Mouse (Mus musculus): ENCODE results near the gene Aldh8a1.
A peak's percentile ranks its signal among the peaks of the same experiment; 100 is the strongest.

Aldh8a1 gene

DNA sequence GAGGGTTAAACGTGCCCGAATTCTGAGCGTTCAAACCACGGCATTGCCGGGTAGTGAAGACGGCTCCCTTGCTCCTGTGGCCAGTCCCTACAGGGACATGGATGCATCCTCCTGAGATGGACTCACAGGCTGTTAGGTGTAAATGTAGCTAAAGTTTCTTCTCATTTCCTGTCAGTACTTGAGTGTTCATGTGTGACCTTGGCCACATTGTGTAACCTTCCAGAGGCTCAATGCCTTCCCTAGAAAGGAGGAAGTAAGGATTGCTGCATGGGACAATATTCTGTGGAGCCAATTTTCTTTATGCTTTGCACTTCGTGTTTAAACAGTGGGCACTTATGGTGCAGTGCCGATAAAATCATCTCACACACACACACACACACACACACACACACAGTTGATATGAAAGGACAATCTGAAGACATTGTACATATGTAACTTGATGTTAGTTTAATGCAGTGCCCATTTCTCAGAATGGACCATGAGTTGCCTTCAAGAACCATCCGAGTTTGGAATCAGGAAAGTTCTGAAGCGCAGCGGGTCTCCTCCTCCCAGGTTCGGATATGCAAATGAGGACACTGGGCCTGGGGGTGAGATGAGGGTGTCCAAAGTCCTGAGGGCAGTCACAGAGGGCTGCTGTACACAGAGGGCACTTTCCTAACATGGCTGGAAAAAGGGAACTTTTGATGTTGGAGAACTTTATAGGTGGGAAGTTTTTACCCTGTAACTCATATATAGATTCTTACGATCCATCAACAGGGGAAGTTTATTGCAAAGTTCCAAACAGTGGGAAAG lies at the start of gene Aldh8a1:
Aldh8a1 (plus strand) TSS at position 610 of the 792 bp plus-strand sequence.
- no peak for DNase-seq (ENCODE audit: low spot score)

DNA sequence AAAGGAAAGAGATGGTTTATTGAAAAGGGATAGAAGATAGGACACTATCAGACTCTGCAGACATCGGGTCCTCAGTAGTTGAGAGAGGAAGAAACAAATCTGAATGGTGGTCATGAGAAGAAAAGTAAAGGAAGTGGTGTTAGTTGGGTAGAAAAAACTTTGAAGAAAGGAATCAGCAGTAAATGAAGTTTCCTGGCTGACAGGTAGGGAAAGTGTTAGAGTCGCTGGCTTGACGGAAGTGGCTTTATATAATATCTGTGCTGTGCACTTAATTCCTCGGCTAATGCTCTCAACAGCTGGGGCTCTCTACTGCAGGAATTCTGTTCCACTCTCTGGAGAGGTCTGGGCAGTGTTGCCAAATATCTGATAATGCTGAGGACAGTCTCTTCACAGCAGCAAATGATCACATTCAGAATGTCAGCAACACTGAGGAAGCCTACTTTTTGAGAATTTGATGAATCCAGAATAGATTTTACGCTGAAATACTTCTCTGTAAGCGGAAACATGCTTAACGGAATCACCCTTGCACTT lies 49.4 kb upstream of the Aldh8a1 start:
- DNase-seq (ENCODE audit: low spot score): no peak

DNA sequence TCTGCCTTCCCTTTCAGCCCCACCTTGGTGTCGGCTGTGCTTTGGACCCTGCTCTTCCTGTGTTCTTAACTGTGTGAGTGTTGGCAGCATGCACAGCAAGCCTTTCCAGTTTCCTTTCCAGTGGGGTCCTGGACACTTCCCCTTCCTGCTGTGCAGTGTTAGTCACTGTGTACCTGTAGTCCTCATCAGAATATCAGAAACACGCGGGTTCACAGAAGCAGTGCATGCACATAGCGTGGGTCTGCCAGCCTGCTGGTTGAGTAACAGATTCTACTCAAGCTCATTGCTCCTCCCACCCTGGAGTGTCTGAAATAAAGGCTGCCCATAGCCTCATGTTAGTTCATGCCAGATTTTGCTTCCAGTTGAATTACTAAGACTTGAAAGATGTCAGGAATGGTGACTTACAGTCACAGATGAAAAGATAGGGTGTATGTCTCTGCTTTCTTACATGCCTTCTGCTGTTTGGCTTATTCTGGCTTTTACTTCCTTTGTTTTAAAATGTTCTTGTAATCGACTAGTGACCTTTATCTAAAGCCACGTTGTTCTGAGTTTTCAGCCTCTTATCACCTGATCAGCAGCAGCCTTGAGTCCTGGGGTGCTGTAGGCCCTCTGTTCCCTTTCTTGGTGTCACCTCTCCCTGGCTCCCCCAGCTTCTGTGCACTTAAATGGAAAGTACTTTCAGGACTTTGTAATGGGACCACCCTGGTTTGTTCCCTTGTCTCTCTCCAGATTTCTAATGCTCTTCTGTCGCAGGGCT lies 42.6 kb upstream of the Aldh8a1 start:
- no peak for DNase-seq (ENCODE audit: low spot score)

DNA sequence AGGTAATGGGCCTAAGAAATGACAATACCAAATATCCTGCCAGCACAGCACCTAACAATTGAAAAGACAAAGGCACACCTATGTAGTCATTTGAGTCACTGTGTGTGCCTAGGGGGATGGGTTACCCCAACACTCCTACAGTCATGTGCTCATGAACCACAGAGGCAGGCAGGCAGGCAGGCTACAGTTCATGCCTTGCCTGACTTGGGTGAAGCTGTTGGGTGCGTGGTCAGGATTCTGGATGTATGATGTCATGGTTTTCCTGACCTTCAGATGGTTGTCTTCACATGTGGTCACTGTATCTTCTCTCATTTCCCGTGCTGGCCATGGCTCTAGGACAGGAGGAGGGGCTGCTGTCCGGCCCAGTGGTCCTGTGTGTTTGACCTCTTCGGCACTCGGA lies 41.6 kb upstream of the Aldh8a1 start:
- no peak for DNase-seq (ENCODE audit: low spot score)

DNA sequence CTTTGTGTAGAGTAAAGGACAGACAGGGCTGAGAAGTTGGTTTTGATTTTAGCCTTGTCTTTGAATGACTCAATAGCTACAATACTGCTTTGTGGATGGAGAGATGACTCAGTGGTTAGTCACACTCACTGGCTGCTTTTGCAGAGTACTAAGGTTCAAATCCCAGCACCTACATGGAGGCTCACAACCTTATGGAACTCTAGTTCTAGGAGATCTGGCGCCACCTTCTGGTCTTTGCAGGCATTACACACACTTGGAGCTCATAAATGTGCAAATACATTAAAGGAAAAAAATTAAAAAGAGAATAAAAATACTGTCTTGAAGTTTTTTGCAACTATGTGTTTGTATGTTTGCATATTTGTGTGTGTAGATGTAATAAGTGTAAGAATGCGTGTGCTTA lies 39.9 kb upstream of the Aldh8a1 start:
- DNase-seq (ENCODE audit: low spot score): no peak

DNA sequence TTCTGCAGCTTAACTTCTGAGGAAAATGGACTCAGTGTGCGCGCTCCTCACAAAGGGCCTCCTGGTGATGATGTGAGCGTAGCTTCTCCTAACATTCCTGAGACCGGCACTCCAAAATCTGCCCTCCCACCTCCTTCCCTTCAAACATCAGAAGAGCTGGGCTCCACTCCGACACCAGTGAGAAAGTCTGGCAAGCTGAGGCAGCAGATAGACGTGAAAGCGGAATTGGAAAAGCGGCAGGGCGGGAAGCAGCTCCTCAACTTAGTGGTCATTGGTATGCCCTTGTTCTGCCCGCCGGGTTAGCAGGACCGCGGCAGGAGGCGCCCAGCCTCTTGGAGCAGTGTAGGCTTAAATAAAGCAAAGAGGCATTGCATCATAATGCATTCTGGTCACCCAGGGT lies 35.4 kb upstream of the Aldh8a1 start:
- no peak for DNase-seq (ENCODE audit: low spot score)

DNA sequence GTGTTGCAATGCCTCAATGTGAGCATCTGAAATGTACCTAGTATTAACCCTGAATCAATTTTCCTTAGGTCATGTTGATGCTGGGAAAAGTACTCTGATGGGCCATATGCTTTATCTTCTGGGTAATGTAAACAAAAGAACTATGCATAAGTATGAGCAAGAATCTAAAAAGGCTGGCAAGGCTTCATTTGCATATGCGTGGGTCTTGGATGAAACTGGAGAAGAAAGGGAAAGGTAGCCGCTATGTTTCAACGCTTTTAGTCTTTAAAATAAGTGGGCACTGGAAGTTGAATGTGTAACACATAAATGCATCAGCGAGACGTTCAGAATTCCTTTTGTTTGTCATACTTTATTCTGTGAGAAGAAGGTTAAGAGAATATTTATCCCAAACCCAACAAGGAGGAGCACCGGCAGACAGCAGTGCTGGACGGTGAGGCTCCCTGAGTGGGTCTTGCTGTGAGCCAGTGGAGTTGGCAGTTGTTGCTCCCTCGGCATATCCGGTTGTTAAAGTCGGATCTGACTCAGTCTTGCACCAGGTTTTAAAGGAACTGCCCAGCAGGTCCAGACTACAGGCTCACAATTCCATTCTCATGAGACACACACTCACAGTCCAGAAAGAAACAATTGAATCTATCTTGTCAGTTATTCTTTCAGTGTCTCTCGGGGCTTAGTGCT lies 34.6 kb upstream of the Aldh8a1 start:
- DNase-seq (ENCODE audit: low spot score): no peak

DNA sequence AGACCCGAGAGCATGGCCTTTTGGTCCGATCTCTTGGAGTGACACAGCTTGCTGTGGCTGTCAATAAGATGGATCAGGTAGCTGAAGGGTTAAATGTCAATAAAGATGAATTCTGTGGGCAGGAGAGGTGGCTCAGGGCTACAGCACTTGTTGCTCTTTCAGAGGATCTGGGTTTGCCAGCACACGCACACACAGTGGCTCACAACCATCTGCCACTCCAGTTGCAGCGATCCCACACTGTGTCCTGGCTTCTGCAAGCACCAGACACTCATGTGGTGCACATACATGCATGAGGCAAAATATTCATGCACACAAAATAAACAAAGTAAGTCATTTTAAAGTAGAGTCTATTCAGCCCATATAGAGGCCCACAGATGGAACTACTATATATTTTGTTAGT lies 29.8 kb upstream of the Aldh8a1 start:
- DNase-seq (ENCODE audit: low spot score): peak; percentile 7

DNA sequence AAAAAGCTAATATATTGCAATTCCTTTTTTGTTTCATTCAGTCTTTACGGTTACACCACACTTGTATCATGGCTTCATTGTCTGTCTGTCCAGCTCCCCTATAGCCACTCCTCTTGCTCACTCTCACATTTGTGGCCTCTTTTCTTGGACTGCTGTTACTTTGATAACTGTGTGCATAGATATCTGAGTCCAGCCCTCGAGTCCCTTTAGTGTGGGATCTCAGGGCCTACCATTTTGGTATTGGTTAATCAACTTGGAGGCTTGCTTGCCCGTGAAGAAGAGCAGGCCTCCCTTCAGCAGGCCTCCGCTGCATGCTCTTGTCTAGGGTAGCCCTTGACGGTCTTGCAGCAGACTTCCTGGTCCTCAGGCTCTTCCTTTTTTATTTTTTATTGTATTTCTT lies 27.6 kb upstream of the Aldh8a1 start:
- no peak for DNase-seq (ENCODE audit: low spot score)

DNA sequence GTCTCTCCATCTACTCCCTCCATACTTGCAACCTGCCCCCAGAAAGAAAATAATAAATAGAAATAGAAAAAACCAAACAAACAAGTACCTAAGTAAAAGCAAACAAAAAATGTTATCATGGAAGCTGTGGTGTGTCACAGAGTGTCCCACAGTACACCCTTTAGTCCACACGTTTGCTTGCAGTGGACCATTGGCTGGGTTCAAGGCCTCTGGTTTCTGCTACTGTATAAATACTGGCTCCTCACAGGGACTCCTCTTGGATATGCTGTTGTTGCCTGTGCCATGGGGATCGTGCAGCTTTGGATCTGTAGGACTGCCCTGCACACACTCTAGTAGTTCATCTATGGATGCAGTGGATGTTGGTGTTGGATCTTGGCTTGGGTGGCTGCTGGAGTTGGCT lies 27.1 kb upstream of the Aldh8a1 start:
- DNase-seq (ENCODE audit: low spot score): no peak

DNA sequence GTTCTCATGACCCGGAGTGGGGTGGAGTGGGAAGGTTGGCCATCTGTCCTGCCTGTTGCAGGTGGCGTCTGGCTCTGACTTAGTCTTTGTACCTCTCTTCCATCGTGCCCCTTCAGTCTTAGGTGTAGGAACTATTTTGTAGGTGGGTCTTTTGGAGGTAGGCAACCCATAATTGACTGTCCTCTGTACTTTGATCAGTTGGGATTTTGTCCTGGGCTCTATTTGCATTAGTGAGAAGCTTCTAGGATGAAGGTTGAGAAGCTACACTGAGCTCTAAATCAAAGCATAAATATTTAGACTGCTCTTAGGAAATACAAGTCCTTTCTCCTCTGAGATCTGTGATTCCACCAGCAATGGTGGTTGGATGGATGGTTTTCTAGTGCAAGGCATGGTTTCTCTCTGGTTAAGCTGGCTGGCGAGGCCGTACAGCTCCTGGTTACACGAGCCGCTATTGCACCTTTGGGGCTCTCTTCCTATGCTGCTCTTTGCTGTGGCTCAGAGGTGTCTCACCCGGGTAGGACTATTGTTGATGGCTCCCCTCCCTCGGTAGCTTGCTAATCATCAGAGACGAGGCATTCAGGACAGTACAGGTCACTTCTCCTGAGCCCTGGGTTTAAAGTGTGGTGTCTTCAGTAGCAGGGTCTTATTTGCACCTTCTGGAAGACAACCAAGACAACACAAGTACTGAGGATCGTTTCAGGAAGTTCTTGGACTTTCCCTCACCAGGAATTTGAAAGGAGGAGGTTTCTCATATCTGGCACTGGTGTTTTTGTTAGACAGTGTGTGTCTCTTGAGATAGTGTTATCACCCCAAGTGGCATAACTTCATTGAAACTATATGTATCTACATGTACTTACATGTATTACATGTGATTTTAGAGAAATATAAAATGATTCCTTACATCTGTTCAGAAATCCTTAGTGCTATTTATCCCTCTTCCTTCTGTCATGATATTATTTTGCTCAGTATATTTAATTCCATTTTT lies 26.3 kb upstream of the Aldh8a1 start:
- DNase-seq (ENCODE audit: low spot score): no peak

DNA sequence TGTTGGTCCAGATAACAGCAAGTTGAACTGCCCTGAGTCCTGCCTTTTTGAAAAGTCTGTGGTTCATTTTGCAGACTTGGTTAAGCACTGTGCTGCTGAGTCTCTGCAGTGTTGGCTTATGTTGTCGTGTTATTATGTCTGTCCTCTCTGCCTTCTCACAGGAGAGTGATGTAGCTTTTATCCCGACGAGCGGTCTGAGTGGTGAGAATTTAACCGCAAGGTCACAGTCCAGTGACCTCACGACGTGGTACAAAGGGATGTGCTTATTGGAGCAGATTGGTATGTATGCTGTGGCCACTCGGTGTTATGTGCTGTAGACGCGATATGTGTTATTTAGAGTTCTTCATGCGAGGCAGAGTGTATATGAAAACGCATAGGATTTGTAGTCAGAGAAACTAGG lies 25.3 kb upstream of the Aldh8a1 start:
- no peak for DNase-seq (ENCODE audit: low spot score)

DNA sequence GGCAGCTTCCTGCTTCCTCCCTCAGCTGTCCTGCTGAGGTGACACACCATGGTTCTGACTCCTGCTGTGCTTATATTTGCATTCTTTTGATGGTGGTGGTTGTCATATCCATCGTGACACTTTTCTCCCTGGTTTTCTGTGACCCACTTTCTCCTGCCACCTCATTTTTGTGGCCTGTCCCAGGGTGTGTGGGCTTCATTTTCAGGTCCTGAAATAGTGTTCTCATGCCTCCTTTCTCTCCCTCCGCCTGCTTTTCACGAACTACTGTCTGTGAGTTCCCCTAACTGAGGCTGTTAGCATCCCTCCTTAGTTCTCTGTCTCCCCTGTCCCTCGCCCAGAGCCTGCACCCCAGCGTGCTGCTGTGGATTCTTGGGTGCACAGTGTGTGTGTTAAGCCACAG lies 23.2 kb upstream of the Aldh8a1 start:
- no peak for DNase-seq (ENCODE audit: low spot score)

DNA sequence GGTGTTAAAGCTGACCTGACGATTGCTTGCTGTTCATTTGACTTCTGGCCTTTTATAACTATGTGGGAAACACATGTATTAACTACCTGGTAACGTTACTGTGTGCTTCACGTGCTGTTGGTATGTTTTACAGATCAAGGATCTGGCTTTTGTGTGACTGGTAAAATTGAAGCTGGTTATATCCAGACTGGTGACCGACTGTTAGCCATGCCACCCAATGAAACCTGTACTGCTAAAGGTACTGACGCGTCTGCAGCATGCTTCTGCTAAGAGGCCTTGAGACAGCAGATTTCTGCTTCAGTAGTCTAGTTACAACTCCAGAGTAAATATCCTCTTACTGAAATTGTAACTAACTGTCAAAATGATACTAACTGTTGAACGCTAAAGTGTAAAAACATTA lies 22.6 kb upstream of the Aldh8a1 start:
- DNase-seq (ENCODE audit: low spot score): no peak

DNA sequence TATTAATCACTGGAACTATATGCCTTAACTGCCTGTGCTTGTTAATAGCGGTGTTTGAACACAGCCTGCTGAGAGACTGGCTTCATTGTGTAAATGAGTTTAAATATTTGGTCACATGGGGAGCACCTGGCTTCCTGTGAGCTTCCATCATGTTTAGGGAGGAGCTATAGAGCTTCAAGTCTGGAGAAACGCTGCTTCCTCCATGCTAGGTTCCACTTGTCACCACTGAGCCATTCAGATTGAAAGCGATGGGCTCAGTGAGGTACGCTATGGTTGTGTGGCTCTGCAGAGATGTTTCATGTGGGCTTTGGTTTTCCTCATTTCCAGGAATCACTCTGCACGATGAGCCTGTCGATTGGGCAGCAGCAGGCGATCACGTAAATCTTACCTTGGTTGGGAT lies 19.1 kb upstream of the Aldh8a1 start:
- DNase-seq (ENCODE audit: low spot score): no peak

DNA sequence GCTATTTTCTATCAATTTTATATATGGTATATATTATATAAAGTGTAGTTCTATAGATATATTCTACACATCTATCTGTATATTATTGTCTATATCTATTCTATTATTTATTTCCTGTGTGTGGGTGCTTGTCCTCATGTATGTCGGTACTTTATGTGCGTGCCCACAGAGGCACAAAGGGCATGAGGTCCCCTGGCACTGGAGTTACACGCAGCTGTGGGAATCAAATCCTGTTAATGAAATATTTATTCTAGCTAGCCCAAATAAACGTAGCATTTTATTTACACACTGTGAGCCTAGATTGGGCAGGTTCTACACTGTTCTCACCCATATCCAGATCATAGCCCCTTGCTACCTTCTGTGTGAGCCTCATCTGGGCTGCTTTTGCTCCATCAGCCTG lies 18.0 kb upstream of the Aldh8a1 start:
- no peak for DNase-seq (ENCODE audit: low spot score)

DNA sequence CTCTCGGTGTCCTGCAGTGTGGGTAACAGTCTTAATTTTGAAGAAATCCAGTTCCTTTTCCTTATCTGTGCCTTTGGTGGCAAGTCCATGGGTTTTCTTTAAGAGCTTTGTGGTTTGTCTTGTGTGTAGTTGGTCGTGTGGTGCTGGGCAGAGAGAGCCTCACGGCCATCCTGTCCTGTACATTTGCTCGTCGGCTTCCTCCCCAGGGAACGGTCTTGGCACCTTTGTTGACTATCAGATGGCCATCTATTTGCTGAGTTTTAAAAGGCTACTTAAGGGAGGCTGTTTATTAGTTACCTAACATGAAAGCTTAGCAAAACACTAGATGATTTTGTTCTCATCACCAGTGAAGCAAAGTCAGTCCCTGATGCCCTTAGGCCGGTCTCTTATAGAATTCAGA lies 15.2 kb upstream of the Aldh8a1 start:
- DNase-seq (ENCODE audit: low spot score): no peak

DNA sequence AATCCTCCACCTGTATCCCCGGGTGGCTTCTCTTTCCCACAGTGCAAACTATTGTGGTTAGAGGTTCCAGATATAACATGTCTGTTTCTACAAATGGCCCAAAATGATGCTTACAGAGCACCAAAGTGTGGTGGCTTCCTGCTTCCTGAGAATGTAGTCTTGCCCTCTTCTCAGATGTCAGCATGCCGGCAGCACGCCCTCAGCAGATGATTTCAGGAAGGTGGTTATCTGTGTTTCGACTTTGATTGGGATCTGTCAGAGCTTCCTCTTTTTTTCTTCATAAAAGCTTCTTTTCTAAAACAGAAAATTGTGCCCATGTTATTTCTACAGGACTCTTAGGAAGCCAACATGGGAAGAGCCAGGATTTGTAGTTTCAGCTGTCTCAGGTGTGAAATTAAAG lies 13.8 kb upstream of the Aldh8a1 start:
- no peak for DNase-seq (ENCODE audit: low spot score)

DNA sequence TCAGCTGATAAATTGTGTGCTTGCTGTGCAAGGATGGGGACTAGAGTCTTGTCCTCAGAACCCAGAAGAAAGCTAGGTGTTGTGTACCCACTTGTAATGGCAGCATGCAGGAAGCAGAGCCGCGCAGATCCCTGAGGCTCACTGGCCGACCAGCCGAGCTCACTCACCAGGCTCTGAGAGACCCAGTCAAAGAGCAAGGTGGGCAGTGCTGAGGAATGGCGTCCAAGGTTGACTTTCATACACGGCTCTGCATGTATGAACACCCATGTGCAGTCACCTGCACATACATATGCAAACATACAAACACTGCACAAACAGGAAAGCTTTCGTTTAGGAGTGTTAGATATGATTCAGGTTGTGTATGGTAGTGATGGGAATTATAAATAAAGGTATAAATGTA lies 12.1 kb upstream of the Aldh8a1 start:
- DNase-seq (ENCODE audit: low spot score): no peak

DNA sequence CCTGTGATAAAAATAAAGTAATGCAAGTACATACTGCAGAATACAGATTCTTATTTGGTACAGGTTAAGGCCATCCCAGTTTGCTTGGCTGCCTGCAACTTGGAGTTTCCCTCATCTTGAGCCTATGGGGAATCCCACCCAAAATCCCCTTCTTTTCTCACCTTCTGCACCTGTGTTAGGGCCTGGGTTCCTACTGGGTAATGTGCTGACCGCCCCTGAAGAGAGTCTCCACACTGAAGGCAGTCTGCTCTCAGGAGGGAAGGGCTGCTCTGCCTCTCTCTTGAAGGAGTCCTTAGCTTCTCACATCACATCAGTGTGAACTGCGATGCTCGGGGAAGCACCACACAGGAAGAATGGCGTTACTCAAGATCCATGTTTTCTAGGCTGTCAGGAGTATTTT lies 11.2 kb upstream of the Aldh8a1 start:
- DNase-seq (ENCODE audit: low spot score): no peak

DNA sequence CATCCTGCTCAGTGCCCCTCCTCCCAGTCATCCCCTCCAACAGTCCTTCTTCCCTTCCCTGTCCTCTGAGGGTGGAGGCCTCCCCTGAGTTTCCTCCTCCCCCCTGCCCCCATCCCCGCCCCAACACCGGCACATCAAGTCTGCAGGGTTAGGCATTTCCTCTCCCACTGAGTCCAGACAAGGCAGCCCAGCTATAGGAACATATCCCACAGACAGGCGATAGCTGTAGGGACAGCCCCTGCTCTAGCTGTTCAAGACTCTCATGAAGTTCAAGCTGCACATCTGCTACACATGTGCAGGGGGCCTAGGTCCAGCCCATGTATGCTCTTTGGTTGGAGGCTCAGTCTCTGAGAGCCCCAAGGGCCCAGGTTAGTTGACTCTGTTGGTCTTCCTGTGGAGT lies 10.6 kb upstream of the Aldh8a1 start:
- no peak for DNase-seq (ENCODE audit: low spot score)

DNA sequence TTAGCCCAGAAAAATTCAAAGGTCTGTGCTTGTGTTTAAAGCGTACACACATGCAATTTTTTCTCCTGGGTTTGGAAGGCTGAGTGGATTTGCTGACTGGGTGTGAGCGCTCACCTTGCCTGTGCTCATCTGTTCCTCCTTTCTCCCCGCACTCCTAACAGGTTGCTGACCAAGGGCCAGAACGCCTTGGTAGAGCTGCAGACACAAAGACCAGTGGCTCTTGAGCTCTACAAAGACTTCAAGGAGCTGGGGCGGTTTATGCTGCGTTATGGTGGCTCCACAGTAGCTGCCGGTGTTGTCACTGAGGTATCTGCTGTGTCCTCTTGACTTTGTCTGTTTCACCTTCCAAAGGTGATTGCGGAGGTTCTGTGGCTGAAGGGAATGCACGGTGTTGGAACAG lies 9.6 kb upstream of the Aldh8a1 start:
- no peak for DNase-seq (ENCODE audit: low spot score)
